Mouse (Mus musculus) forebrain, embryonic 14.5 days (tissue): ENCODE results near the gene Krtap1-4. TPM values are rescaled to one million over a fixed set of nuclear protein-coding genes. Genes with fewer than 3 reads are reported as not detected.
"Not testable (repeated sequence)": the region's sequence is repeated elsewhere in the genome, so short reads cannot be mapped to it uniquely, and the experiment has no call there.

Experiments used
- ATAC-seq: fragments of 200-750 bp; cut with Nextera tagmentation; 2 replicates; pipeline ENCODE4 v1.8.0; 2017; ENCODE audit warnings: mild to moderate bottlenecking, moderate library complexity
- DNase-seq: peaks from one replicate; pipeline ENCODE4 v3.0.0-alpha.2; 2015; ENCODE audit warnings: low spot score
- H3K27ac ChIP-seq: fragments of 300-500 bp; sonication (generic); 2 replicates; pipeline ENCODE4 v1.5.1; 2014; ENCODE audit warnings: low read depth, mild to moderate bottlenecking, control low read depth, low read length, moderate library complexity
- H3K27me3 ChIP-seq: fragments of 300-500 bp; sonication (generic); replicated peaks from 2 replicates; pipeline ENCODE4 v1.6.1; 2014; ENCODE audit warnings: low read length, control low read depth, mixed read lengths; ENCODE audit not compliant: control insufficient read depth, insufficient read depth
- H3K36me3 ChIP-seq: fragments of 300-500 bp; sonication (generic); 2 replicates; pipeline ENCODE4 v1.6.1; 2014; ENCODE audit warnings: low read length, control low read depth; ENCODE audit not compliant: control insufficient read depth, insufficient read depth
- H3K4me1 ChIP-seq: fragments of 300-500 bp; sonication (generic); 2 replicates; pipeline ENCODE4 v1.6.1; 2014; ENCODE audit warnings: antibody characterized with exemption, low read length, control low read depth; ENCODE audit not compliant: control insufficient read depth, insufficient read depth
- H3K4me2 ChIP-seq: fragments of 300-500 bp; sonication (generic); 2 replicates; pipeline ENCODE4 v1.6.1; 2014; ENCODE audit warnings: mild to moderate bottlenecking, control low read depth, low read length
- H3K4me3 ChIP-seq: fragments of 300-500 bp; sonication (generic); 2 replicates; pipeline ENCODE4 v1.5.1; 2014; ENCODE audit warnings: low read depth, low read length, control low read depth
- H3K9ac ChIP-seq: fragments of 300-500 bp; sonication (generic); 2 replicates; pipeline ENCODE4 v1.6.1; 2014; ENCODE audit warnings: mild to moderate bottlenecking, low read length, control low read depth, moderate library complexity
- H3K9me3 ChIP-seq: fragments of 300-500 bp; sonication (generic); replicated peaks from 2 replicates; pipeline ENCODE4 v1.6.1; 2016; ENCODE audit warnings: low read length, control low read depth, mixed read lengths; ENCODE audit not compliant: control insufficient read depth
- WGBS: fragments of 180-500 bp; shearing (Covaris S2); extraction: QIAGEN DNeasy Blood & Tissue Kit; methylation state at CpG from one replicate; pipeline ENCODE4 v1.1.7; 2014; 5-methylcytosine and 5-hydroxymethylcytosine counted together
- polyA plus RNA-seq: library from polyadenylated mRNA; unstranded; fragments of >200 nt; fragmentation: Nextera tagmentation; extraction: Ambion mirVana; gene quantifications from 2 replicates; pipeline ENCODE4 v1.2.1, GENCODE M21; 2014

Krtap1-4 gene
- not detected in 2 replicates for polyA plus RNA-seq

DNA sequence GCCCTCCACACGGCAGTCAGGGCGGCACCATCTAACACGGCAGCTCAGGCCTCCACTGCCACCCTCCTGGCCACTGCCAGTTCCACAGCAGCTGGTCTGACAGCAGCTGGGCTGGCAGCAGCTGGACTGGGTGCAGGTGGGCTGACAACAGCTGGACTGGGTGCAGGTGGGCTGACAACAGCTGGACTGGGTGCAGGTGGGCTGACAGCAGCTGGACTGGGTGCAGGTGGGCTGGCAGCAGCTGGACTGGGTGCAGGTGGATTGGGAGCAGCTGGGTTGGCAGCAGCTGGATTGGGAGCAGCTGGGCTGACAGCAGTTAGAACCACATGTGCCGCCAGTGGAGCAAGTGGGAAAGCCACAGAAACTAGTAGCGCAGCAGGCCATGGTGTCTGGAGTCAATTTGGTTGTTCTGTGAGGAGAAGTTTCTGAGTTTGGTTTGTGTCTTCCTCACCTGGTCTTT, at the start of gene Krtap1-4:
TSS of gene Krtap1-4 (minus strand) at position 410 of the 460 bp plus-strand sequence.
- Histone ChIP-seq H3K36me3 (no peaks in the 10 kb centered on the region), H3K27ac (no peak within 1 kb of the TSS), H3K4me1 (no peaks in the 10 kb centered on the region), H3K4me2 (no peak within 1 kb of the TSS), H3K9me3 (no peaks in the 10 kb centered on the region), H3K4me3 (no peak within 1 kb of the TSS), H3K27me3 (no peaks in the 10 kb centered on the region), H3K9ac (no peak within 1 kb of the TSS)
- WGBS = 81% methylated on average over 5 of the region's 5 CpGs
- ATAC-seq (no peak), DNase-seq (no peak)

DNA sequence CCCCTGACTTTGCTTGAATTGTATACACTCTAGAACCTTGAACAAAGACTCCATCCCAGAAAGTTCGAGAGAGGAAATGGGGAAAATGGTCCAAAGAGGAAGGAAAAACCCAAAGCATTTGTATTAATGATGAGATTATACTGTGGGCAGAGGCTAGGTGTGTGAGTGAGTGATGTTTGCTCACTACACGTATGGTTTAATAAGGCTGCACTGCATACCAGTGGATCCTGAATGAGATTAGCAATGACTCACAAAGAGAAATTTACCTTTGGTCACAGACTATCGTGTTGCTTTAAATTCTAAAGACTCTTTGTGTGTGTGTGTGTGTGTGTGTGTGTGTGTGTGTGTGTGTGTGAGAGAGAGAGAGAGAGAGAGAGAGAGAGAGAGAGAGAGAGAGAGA, 47.4 kb upstream of the Krtap1-4 start:
- no peaks in the 10 kb centered on the region for H3K9me3 ChIP-seq
- ATAC-seq = no peak
- H3K27me3 ChIP-seq = no peaks in the 10 kb centered on the region
- no peak overlapping the region for H3K4me2 ChIP-seq
- no peak overlapping the region for H3K9ac ChIP-seq
- 73% methylated on average over 3 of the region's 3 CpGs for WGBS
- H3K4me1 ChIP-seq = no peaks in the 10 kb centered on the region
- no peak overlapping the region for H3K27ac ChIP-seq
- H3K36me3 ChIP-seq = no peaks in the 10 kb centered on the region
- no peak for DNase-seq
- no peak overlapping the region for H3K4me3 ChIP-seq

DNA sequence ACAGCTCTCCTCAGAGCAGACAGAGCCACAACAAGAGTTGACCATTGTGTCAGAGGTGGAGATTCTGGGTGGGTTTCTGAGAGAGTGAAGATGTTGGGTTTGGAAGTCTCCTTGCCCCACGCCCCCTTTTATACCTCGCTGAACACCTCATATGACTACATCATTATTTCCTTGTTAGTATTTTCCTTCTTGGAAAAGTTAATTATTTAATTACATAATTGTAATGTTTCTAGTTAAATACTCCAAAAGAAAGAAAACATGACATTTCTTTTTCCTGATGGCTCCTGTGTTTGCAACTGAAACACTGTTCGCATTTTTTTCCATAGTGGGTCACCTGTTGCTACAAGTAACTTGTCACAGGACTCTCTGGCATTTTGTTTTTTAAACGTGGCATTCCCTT, 44.7 kb upstream of the Krtap1-4 start, which contains the start of gene Krtap4-1:
TSS of gene Krtap4-1 (minus strand) at position 101 of the 400 bp plus-strand sequence.
- ATAC-seq = no peak
- no peak within 1 kb of the TSS for H3K27ac ChIP-seq
- no peaks in the 10 kb centered on the region for H3K4me1 ChIP-seq
- no peak for DNase-seq
- WGBS = 73% methylated on average over 4 of the region's 4 CpGs
- H3K4me3 ChIP-seq = no peak within 1 kb of the TSS
- no peak within 1 kb of the TSS for H3K9ac ChIP-seq
- no peak within 1 kb of the TSS for H3K4me2 ChIP-seq
- no peaks in the 10 kb centered on the region for H3K36me3 ChIP-seq
- H3K9me3 ChIP-seq = no peaks in the 10 kb centered on the region
- no peaks in the 10 kb centered on the region for H3K27me3 ChIP-seq

DNA sequence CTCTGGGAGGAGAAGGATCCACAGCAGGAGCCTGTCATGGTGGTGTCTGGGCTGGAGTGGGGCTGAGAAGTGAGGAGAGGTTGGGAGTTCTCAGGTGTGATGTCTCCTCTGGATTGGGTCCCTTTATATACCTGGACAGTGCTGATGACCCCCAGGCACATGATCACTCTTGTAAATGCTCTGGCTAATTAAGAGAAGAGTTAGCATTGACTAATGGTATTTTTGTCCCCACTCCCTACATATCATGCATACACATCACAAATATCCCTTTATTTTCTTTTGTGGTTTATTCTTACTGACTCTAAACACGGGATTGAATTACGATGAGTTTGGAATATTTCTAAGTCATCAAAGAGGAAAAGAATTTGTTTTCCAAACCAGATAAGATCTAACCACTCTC, 36.9 kb upstream of the Krtap1-4 start, which contains the start of gene Gm11562:
TSS of gene Gm11562 (minus strand) at position 101 of the 400 bp plus-strand sequence.
- Histone ChIP-seq H3K9ac (no peak within 1 kb of the TSS), H3K4me3 (no peak within 1 kb of the TSS), H3K9me3 (no peaks in the 10 kb centered on the region), H3K27me3 (no peaks in the 10 kb centered on the region), H3K27ac (no peak within 1 kb of the TSS), H3K4me2 (no peak within 1 kb of the TSS), H3K36me3 (no peaks in the 10 kb centered on the region), H3K4me1 (no peaks in the 10 kb centered on the region)
- no peak for ATAC-seq
- DNase-seq = no peak
- 93% methylated on average over 2 of the region's 2 CpGs for WGBS

DNA sequence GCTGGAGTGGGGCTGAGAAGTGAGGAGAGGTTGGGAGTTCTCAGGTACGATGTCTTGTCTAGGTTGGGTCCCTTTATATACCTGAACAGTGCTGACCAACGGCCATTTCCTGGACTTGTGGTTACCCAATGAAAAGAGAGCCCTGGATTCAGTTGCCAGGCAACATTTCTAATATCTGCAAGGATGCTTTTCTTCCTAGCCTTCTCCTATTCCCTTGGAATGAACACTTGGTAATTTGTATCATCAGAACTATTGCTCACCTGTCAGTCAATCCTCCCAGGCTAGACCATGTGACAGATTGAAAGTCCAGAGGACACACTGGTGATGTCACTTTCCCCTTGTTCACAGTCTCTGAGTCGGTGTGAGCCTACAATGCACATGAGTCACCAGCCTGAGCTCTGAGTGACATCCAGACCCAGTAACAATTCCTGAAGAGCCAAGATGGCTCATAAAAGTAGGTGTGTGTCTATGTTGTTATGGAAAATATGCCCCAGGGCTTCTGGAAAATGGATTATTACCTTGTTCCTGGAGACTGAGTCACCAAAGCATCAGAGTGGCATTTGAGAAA, 31.4 kb upstream of the Krtap1-4 start, which contains the start of gene Krtap2-4:
TSS of gene Krtap2-4 (minus strand) at position 51 of the 568 bp plus-strand sequence.
- Histone ChIP-seq H3K9me3 (no peaks in the 10 kb centered on the region), H3K4me1 (no peaks in the 10 kb centered on the region), H3K36me3 (no peaks in the 10 kb centered on the region), H3K9ac (no peak within 1 kb of the TSS), H3K4me2 (no peak within 1 kb of the TSS), H3K4me3 (no peak within 1 kb of the TSS), H3K27ac (no peak within 1 kb of the TSS), H3K27me3 (no peaks in the 10 kb centered on the region)
- WGBS = 66% methylated on average over 3 of the region's 3 CpGs
- DNase-seq (no peak), ATAC-seq (no peak)

DNA sequence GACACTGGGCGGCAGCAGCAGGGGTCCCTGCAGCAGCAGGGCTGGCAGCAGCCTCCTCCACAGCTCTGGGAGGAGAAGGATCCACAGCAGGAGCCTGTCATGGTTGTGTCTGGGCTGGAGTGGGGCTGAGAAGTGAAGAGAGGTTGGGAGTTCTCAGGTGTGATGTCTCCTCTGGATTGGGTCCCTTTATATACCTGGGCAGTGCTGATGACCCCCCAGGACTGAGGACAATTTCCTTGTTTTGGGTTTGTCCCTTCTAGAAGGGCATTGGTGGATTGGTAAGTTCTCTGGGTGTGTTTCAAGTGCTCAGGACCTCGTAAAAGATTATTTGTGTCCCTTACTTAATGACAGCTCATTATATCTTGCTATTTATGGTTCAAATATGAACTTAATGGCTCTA, 26.6 kb upstream of the Krtap1-4 start, which contains the start of gene Gm11937:
TSS of gene Gm11937 (minus strand) at position 101 of the 400 bp plus-strand sequence.
- not testable (repeated sequence) for H3K4me3 ChIP-seq, H3K27ac ChIP-seq, H3K27me3 ChIP-seq, H3K9ac ChIP-seq, ATAC-seq, H3K36me3 ChIP-seq, H3K4me1 ChIP-seq, DNase-seq, H3K4me2 ChIP-seq, H3K9me3 ChIP-seq
- WGBS = 71% methylated on average over 1 of the region's 2 CpGs

DNA sequence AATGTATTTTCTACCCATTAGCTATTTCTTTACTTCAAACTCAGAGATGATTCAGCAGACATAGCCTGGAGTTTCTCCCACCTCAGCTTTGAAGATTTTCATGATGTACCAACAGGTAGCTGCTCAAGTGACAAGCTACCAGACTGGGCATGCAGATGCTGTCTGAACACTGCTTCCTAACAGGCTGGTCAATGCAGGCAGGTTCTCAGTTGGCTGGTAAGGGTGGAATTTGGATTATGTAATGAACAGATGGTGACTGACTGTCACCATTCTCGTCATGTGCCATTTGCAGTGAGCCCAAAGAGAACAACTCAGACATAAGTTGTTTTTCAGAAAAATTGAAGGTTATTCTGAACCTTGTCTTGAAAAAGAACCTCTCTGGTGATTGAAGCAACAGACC, 25.7 kb upstream of the Krtap1-4 start:
- Histone ChIP-seq H3K4me3 (no peak overlapping the region), H3K4me1 (no peaks in the 10 kb centered on the region), H3K9ac (no peak overlapping the region), H3K9me3 (no peaks in the 10 kb centered on the region), H3K27ac (no peak overlapping the region), H3K36me3 (no peaks in the 10 kb centered on the region), H3K27me3 (no peaks in the 10 kb centered on the region), H3K4me2 (no peak overlapping the region)
- DNase-seq = no peak
- WGBS = 65% methylated on average over 1 of the region's 1 CpGs
- ATAC-seq = no peak

DNA sequence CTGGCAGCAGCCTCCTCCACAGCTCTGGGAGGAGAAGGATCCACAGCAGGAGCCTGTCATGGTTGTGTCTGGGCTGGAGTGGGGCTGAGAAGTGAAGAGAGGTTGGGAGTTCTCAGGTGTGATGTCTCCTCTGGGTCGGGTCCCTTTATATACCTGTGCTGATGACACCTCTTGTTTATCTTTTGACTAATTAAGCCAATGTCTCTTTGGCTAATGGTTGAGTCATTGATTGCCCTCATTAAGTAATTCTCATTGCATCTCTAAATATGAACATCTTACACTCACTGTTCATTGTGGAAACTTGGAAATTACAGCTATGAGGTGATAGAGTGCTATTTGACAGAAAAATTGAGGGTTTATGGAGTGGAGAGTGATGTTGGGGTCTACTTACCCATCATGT, 19.8 kb upstream of the Krtap1-4 start, which contains the start of gene Gm11938:
TSS of gene Gm11938 (minus strand) at position 101 of the 400 bp plus-strand sequence.
- H3K27ac ChIP-seq, H3K4me2 ChIP-seq, H3K36me3 ChIP-seq, H3K27me3 ChIP-seq, H3K4me3 ChIP-seq, H3K9ac ChIP-seq, DNase-seq, H3K4me1 ChIP-seq, H3K9me3 ChIP-seq, ATAC-seq: not testable (repeated sequence)
- WGBS = 75% methylated on average over 1 of the region's 1 CpGs

DNA sequence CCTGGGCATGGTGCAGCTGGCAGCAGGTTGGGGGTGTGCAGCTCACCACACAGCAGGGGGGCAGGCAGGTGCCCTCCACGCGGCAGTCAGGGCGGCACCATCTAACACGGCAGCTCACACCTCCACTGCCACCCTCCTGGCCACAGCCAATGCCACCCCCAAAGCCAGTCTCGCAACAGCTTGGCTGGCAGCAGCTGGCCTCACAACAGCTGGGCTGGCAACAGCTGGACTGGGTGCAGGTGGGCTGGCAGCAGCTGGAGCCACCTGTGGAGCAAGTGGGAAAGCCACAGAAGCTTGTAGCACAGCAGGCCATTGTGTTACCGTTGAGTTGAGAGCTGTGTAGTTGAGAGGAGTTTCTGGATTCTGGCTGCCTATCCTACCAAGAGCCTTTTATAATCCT, 14.3 kb upstream of the Krtap1-4 start, which contains the start of gene Krtap9-3:
TSS of gene Krtap9-3 (minus strand) at position 364 of the 400 bp plus-strand sequence.
- not testable (repeated sequence) for H3K9me3 ChIP-seq, H3K4me1 ChIP-seq, H3K4me3 ChIP-seq, H3K27ac ChIP-seq, H3K9ac ChIP-seq, DNase-seq, H3K27me3 ChIP-seq, H3K4me2 ChIP-seq, H3K36me3 ChIP-seq, ATAC-seq
- 87% methylated on average over 3 of the region's 6 CpGs for WGBS
